Mouse (Mus musculus): Measurements from ENCODE around the gene Pfkfb1.

Pfkfb1 gene

DNA sequence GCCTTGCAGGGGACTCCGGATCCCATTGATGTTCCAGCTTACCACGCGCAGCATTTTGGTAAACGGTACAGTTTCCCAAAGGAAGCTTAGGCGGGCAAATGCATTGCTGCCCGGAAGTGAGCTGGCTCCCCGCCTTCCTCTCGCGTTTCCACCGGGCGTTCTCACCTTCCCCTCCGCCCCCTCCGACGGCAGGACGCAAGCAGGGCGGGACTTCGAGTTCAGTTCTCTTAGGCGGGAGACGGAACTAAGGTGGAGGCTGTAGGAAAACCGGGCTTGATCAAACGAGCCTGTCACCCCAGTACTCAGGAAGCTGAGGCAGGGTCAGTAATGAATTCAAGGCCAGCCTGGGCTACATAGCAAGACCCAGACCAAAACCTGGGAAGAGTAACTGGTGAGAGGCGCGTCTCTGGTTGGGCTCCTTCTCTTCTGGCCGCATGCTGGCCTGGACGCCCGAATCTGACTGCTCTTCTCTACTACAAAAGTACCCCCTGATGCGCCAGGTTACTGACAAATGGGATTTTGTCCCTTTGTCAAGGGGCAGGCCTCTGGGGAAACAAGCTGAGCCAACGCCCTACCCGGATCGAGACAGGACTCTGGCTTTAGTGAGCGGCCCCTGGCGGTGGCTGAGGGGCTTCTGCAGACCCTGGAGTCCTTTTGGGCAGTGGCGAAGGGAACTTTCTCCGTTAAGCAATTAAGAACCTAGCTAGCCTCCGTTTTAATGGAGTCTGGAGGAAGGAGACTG lies at the start of gene Pfkfb1:
TSS of gene Pfkfb1 (plus strand) at position 207 of the 742 bp plus-strand sequence.
- peak; percentile 89 for DNase-seq

DNA sequence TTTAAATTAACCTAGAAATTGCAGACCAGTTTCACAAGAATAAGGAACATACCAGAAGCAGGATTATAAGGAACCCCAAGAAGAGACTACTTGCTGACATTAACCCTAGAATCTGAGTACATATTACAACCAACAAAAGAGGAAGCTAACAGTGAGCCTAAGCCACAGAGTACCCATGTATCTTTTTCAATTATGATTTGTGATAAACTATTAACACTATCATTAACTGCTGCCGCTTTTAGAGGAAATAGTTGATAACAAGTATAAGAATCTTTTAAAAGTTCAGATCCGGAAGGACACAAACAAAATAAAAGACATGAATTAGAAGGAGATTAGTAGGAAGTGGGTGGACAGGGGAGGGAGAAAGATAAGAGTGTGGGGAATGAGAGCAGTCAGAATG lies 47.9 kb upstream of the Pfkfb1 start:
- DNase-seq = no peak

DNA sequence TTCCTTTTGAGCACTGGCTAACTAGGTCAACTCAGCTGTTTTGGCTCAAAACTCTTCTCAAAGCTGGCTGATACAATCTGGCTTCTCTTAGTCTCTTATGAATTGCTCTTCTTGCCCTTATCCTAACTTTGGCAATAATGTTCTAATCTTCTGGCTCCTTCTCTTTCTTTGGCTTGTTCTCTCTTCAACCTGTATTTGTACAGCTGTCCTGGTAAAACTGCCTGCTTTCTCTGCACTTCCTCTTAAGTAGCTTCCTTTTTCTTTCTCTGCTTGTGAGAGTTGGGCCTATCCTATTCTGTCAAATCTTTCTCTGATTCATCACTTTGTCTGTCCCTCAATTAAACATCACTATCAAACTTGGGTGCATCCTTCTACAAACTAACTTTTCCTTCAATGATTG lies 46.3 kb upstream of the Pfkfb1 start:
- no peak for DNase-seq

DNA sequence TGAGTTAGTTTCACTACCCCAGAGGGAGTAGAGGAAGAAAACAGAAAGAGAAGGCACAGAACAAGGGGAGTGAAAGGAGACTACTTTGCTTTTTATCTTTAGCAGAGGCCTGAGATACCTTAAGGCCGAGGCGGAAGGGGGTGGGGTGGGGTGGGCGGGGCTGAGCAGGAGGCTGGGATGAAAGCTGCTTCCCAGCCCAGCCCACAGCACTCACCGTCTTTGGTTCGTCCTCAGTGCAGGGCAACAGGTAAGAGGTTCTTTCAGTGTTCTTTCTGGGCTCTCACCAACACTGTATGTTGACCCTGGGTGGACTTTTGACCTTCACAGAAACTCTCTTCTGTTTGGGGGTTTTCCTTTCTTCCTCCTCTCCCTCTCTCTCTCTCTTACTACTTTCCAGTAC lies 40.8 kb upstream of the Pfkfb1 start, which contains the start of gene Alas2:
TSS of gene Alas2 (plus strand) at position 137 of the 400 bp plus-strand sequence.
- no peak for DNase-seq

DNA sequence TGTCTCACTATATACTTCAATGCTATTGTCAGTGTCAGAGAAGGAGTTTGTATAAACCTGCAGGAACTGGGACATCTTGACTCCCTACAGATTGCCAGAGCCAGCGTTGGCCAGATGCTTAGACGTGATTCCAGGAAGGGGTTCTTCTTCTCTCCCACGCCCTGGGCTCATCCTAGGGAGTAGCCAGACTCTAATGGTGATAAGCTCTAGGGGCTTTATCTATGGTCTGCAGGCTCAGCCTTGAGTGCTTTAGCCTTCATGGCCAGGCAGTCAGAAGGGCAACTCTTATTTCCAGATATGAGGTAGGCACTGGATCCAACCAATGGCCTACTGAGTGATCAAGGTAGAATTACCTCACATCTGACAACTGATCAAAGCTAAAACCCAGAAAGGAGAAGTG lies 38.4 kb upstream of the Pfkfb1 start:
- no peak for DNase-seq

DNA sequence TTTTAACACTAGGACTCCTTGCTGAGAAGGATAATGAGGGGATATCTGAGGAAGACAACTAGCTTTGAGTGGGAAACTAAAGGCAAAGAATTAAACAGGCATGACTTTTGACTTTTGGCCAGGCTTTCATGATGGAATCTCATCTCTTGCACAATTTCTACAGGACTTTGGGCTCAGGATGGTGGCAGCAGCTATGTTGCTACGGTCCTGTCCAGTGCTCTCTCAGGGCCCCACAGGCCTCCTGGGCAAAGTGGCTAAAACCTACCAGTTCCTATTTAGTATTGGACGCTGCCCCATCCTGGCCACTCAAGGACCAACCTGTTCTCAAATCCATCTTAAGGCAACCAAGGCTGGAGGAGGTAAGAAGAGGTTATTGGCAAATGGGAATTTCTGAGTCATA lies 36.0 kb upstream of the Pfkfb1 start:
- no peak for DNase-seq

DNA sequence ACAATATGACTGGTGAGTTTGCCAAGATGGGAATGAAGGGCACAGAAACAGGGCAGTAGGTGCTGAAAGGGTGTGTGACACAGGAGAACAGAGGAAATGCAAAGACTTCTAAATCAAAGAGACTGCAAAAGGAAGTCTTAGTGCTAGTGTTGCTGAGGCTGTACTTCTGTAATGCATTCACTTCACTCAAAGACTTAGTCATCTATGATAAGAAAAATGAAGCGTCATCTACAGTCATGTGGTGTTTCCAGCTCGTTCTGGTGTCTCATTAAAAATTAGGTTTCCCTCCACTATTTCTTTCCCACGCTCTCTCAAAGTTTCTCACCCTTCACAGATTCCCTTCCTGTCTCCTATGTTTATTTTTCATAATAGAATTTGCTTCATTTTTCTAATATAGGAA lies 34.0 kb upstream of the Pfkfb1 start:
- no peak for DNase-seq

DNA sequence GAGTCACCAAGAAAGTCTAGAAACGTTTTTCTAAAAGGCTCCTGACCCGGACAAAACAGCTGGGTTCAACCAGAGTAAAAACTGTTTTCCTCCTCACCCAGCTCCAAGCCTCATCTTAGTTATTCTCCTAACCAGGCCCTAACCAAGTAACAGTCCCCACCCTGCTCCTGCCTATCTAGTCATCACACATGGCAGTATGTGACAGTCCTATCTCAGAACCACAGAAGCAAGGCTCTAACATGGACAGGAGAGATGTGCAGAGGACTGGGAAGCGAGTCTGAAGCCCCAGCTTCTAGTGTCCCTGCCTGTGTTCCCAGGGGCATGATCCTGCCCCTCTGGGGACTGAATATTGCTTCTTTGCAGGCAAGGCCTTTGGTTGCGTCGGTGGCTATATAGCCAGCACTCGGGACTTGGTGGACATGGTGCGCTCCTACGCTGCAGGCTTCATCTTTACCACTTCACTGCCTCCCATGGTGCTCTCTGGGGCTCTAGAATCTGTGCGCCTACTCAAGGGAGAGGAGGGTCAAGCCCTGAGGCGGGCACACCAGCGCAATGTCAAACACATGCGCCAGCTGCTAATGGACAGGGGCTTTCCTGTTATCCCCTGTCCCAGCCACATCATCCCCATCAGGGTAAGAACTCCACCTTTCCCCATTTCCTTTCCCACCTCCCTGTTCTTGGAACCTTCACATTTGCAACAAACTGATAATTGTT lies 23.2 kb upstream of the Pfkfb1 start:
- DNase-seq = no peak

DNA sequence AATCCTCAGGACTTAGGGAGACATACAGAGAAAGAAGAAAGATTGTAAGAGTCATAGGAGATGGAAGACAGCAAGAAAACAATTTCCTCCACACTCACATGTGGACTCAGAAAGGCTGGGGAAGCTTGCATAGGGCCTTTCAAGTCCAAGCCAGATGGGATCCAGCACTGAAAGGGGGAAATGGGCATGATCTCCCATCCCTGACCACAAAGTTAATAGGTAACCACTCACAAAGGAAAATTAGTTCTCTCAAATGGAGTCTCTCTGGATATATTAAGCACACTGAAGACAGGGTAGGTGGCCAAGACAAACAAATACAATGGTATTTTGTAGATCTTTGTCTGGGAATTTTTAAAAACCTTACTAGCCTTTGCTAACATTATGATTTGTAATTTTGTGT lies 6.1 kb upstream of the Pfkfb1 start:
- no peak for DNase-seq

DNA sequence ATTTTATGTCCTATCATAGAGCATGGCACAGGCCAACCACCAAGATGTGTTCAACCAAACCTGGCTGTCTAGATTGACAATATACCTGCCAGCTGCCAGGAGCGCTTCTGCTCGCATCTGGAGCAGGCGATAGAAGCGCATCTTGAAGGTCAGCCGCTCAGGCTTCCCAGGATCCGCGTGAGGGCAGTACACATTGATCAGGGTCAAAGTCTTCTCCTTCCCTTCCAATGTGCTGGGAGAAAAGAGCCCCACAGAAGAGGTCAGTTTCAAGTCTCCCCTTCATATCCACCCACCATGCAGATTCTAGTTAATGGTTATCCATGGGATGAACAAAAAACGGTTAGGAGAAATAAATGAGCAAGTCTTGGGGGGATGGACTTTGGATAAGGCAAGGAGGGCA lies 2.9 kb upstream of the Pfkfb1 start:
- no peak for DNase-seq

DNA sequence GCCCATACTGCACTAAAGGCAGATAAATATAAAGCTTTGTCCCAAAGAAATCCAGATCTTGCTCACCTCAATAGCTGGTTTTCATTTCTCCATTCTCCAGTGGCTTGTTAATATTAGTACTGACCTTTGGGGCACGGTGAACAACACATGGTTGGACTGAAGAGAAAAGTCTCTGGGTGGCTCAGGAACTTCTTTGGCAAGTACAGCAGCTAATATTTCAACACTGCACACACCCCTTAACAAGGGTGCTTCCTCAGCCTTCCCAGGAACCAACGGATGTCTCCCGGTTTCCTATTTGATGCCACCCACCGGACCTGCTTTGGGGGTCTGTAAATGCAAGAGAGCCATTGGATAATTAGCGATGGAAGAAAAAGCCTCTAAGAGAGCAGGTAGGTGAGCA lies 1.7 kb downstream of the Pfkfb1 start, which contains the start of gene Apex2:
TSS of gene Apex2 (minus strand) at position 173 of the 400 bp plus-strand sequence.
- DNase-seq = no peak

DNA sequence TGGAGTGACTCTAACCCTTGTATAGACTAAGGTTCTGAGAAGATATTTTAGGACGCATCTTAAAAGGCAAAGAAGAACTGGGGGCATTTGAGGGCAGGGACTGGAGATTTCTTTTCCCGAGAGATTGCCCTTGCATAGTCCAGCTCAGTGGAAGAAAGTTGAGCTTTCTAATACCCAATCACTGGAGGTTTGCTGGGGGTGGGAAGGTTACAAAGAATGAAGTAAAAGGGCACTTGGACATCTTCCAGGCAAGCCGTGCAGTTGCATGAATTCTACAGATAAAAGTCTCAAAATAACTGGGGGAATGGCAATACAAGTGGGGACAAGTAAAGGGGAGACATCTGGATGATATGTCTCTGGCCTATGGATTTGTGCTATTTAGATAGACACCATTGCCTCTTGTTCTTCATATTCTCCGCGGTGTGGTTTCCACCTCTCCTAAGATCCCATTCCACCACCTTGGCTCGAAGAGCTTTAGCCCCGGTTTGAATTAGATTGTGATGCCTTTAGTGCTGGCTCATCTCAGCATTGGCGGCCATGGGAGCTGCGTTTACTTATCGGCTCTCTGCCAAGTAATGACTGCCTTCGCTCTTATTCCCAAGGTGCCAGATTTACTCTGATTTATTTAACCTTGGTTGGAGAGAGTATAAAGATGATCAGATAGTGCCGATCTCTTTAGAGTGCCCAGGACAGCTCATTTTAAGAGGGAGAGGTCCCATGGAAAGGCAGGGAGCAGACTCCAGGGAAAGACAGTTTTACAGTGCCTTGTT lies 5.4 kb downstream of the Pfkfb1 start:
- no peak for DNase-seq

DNA sequence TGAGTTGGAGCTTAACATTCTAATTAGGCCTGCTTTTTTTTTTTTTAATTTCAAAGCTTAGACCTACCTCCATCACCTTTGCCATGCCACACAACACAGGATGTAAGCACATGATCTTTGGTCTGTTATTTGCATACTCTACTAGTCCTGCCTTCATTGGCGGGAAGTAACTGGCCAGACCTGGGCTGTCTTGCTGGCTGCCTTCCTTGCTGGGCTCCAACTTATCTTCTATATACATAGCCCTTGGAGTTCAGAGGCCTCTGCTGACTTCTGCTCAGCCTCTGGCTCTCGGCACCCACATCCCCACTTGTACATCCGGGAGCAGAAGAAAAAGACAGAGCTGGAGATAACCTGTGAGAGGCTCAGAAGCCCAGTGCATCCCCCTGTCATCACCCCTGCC lies 6.1 kb downstream of the Pfkfb1 start:
- DNase-seq = no peak

DNA sequence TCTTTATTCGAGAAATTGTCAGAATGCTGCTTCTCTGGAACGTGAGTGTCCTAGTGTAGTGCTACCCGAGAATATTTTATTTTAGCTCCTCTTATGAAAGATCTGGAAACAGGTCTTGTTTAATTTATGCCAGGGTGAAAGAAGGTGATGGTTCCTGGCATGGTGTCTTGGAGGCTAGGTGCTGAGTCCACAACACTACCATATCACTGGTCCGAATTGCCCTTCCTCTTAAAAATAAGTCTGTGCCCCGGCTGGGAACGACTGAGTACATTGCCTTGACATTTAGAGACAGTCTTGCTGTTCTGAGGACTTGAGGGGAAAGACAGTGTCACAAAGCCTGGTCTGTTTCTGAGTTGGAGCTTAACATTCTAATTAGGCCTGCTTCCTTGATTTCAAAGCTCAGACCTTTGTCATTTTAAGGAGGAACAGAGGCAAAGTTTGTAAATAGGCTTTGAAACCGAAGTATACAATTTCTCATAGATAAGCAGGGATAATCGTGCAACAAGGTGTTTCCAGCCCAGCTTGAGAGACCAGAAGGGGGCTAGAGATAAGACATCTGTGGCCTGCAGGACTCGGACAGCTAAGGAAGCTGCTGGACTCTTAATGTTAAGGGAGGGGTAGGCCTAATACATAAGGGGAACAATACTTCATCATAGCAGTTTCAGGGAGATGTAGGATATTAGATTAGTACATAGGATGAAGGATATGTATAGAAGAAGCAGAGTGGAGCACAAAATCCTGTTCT lies 7.2 kb downstream of the Pfkfb1 start:
- DNase-seq = no peak

DNA sequence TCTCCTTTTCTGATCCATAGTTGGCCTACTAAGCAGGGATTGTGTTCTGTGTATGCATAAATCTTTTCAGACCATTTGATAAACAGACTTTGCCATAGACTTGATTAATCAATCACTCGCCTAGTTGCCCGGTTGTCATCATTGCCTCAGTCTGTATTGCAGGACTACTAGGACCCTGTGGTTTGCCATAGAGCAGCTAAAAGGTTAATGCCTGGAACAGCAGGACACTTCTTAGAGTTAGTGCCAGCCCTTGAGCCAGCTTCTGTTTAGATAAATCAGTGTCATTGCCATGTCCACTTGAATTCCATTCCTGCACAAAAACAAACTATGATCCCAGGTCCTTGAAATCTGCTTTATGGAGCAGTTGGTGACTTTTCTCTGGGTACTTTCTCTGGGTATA lies 10.9 kb downstream of the Pfkfb1 start:
- no peak for DNase-seq

DNA sequence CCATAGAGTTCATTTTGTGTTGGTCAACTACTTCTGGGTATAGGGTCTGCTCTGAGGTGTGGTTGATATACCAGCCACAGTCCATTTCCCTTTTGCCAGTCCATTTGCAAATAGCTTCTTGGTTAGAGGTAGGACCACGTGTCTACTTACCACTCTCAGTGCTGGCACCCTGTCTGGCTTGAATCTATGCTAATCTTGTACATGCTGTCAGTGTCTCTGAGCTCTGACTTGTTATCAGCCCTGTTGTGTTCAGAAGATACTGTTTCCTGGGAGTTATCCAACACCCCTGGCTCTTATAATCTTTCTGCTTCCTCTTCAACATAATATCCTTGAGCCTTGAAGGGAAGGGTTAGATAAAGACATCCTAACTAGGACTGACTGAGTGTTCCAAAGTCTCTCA lies 48.4 kb downstream of the Pfkfb1 start:
- no peak for DNase-seq

DNA sequence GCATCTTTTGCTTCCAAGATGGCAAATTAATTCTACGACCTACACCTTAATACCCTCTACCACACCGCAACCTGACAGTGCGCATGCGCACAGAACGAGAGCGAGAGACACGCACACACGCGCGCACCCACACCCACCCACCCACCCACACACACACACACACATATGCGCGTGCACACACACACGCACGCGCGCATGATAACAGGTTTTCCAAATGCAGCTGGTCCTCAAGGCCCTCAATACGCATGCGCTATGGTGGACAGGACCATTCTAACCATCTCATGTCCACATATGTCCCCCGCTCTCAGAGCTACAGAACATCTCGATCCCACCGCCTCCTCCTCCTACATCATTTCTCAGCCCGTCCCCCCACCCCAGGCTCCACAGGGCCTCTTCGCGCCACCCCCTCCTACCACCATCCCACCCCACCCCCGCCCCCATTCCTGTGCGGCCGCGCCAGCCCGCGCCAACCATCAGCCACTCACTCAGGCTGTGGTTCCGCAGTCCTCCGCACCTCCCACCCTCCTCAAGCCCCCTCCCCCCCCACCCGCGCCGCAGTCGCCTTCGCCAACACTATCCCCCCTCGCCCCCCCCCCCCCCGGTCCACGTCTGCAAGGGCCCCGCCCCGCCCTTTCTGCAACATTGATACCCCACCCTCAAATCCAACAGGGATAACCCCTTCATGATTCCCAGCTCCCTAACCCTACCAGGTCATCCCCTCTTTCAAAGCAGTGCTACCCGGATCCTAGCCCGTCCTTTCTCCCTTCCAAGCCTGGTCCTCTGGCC lies 68.3 kb downstream of the Pfkfb1 start:
- DNase-seq = peak; percentile 1

DNA sequence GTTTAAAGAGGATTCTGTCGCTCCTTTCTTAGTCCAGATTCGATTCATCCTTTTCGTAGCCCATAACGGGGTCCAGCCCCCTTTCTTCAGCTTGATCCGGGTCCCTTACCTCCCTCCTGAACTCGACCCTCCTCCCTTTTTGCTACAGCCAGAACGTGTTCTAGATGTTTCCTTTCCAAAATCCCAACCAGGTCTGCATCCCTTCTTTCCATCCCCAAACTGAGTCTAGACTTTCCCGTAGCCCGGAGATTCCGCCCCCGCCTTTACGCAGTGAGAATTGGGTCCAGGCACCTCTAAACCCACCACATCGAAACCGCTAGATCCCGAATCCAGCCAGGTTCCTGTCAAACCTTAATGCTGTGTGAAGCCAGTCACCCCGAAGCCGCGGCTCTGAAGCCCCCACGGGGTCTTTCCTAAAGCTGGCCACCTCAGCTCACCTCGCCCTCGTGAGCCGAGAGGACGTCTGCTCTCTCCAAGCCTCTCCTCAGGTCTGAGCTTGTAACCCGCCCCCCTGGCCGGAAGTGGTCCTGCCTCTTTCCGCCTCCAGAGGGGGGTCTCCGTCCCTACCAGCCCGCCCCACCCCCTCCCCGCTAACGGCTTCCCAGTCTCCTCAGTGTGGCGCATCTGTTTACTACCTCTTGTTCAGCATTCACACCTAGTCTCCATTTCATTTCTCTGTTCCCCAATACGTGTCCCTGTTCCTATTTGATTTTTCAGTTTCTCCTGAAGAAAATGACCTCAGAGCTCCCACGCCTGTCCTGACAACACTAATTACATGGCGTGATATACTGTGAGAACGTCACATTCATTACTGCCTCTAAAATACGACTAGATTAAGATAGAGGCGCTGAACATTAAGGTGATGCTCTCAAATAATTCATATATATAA lies 69.1 kb downstream of the Pfkfb1 start, which contains the start of gene Tro:
TSS of gene Tro (minus strand) at position 676 of the 889 bp plus-strand sequence.
- DNase-seq = peak; percentile 9

DNA sequence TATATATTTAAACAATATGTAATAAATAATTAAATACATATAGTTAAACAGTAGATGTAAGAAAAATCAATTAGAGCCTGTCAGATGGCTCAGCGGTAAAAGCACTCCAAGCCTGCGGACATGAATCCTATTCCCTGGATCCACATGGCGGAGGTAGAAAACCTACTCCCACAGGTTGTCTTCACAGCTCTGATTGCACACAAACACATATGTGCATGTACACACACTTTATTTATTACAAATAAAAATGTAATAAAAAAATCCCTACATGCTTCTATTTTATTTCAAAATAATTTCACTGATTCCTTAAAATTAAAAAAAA lies 69.7 kb downstream of the Pfkfb1 start:
- DNase-seq = no peak

DNA sequence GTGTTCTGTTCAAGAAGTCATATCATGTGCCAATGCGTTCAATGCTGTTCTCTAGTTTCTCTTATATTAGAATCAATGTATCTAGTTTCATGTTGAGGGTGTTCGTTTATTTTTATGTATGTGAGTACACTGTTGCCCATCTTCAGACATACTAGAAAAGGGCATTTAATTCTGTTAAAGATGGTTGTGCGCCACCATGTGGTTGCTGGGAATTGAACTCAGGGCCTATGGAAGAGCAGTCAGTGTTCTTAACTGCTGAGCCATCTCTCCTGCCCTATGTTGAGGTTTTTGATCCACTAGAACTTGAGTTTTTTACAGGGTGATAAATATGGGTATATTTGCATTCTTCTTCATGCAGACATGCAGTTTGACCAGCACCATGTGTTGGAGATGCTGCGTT lies 74.8 kb downstream of the Pfkfb1 start:
- DNase-seq = peak; percentile 21

DNA sequence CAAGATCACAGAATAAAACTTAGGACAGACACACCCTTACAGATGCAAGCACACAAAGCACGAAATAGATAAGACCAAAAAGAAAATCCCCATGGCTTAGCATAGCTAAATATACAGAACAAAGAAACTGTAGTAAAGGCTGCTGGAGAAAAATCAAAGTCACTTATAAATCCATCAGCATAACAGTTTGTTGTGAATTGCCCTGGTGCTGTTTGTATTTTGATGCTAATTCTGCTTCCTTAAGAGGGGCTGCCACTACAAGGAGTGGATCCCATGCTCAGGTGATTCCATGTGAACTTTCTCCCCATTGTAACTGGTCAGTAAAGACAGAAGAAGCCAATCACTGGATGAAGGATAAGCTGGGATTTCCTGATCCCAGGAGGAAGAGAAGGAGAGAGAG lies 89.5 kb downstream of the Pfkfb1 start:
- DNase-seq = no peak
